Mouse (Mus musculus) left cerebral cortex, adult 18-20 months (tissue): ENCODE data around the gene Gas6. TPM values are rescaled to one million over a fixed set of nuclear protein-coding genes. Genes with fewer than 3 reads are reported as not detected.

Experiments used
- DNase-seq, 2 experiments: peaks; one replicate each; pipeline ENCODE4 v3.0.0; 2021 to 2022; ENCODE audit warnings: low spot score in 2 of 2, mixed read lengths in 1 of 2
- long read RNA-seq, 2 experiments: library from polyadenylated mRNA; stranded (forward); transcript quantifications; one replicate each; pipeline ENCODE4 v2.0.0; 2021
- total RNA-seq, 2 experiments: library from RNA; stranded (reverse); gene quantifications; 2 replicates each; pipeline ENCODE4 v1.2.3; 2021

Gas6 gene
- 100 to 1,000 TPM in 1 of 2 experiments, 10 to 100 TPM in 1; 95.8 to 103 TPM for total RNA-seq
- long read RNA-seq, experiment 1, transcript Gas6-201 (15 exons, 2,548 nt), result major isoform, 59 of 78 reads
- long read RNA-seq, experiment 1, partial matches to known transcripts, result 11 of 78 reads
- long read RNA-seq, experiment 1, other reads (novel, unspliced or antisense), result 8 of 78 reads
- long read RNA-seq, experiment 2, transcript Gas6-201 (15 exons, 2,548 nt), result major isoform, 61 of 78 reads
- long read RNA-seq, experiment 2, partial matches to known transcripts, result 13 of 78 reads
- long read RNA-seq, experiment 2, other reads (novel, unspliced or antisense), result 4 of 78 reads

GRCm38 (mm10) chr8:13493858-13494631, at the start of gene Gas6:
Gas6 (minus strand) TSS chr8:13494490.
- peak; percentile 58 to 73 for DNase-seq

GRCm38 (mm10) chr8:13541526-13541925, 47.2 kb upstream of the Gas6 start:
- DNase-seq, result no peak

GRCm38 (mm10) chr8:13540122-13540521, 45.8 kb upstream of the Gas6 start:
- no peak for DNase-seq

GRCm38 (mm10) chr8:13538821-13539220, 44.5 kb upstream of the Gas6 start:
- peak; percentile 45 to 51 for DNase-seq

- no peak for DNase-seq
Observed at GRCm38 (mm10) chr8:13537102-13537501, 42.8 kb upstream of the Gas6 start.

- no peak for DNase-seq
Observed at GRCm38 (mm10) chr8:13533123-13533522, 38.8 kb upstream of the Gas6 start.

GRCm38 (mm10) chr8:13531602-13532171, 37.4 kb upstream of the Gas6 start:
- DNase-seq, result no peak

GRCm38 (mm10) chr8:13530941-13531340, 36.7 kb upstream of the Gas6 start:
- DNase-seq, result peak in 1 of 2 experiments; percentile 31

GRCm38 (mm10) chr8:13530401-13530800, 36.1 kb upstream of the Gas6 start:
- DNase-seq, result no peak

GRCm38 (mm10) chr8:13529891-13530316, 35.6 kb upstream of the Gas6 start:
- DNase-seq, result peak; percentile 39 to 45

GRCm38 (mm10) chr8:13529011-13529840, 34.9 kb upstream of the Gas6 start:
- no peak for DNase-seq

GRCm38 (mm10) chr8:13521392-13521791, 27.1 kb upstream of the Gas6 start:
- no peak for DNase-seq

- no peak for DNase-seq
Observed at GRCm38 (mm10) chr8:13520349-13520748, 26.1 kb upstream of the Gas6 start.

GRCm38 (mm10) chr8:13519503-13519902, 25.2 kb upstream of the Gas6 start:
- DNase-seq, result peak; percentile 24 to 42

- DNase-seq, result no peak
Observed at GRCm38 (mm10) chr8:13517284-13517781, 23.0 kb upstream of the Gas6 start.

- no peak for DNase-seq
Observed at GRCm38 (mm10) chr8:13516728-13517127, 22.4 kb upstream of the Gas6 start.

GRCm38 (mm10) chr8:13516011-13516442, 21.7 kb upstream of the Gas6 start:
- no peak for DNase-seq

GRCm38 (mm10) chr8:13513556-13514370, 19.5 kb upstream of the Gas6 start:
- no peak for DNase-seq

- DNase-seq, result no peak
Observed at GRCm38 (mm10) chr8:13512677-13513076, 18.4 kb upstream of the Gas6 start.

- DNase-seq, result no peak
Observed at GRCm38 (mm10) chr8:13512016-13512415, 17.7 kb upstream of the Gas6 start.
